Mouse (Mus musculus) C2C12 (cell line): ENCODE data around the gene Ing3.

Experiments
- CEBPB ChIP-seq: IDR thresholded peaks from one replicate; pipeline ENCODE4 v1.6.1; 2011; ENCODE audit warnings: low read depth, mild to moderate bottlenecking, control low read depth, moderate library complexity
- CTCF ChIP-seq: IDR thresholded peaks from one replicate; pipeline ENCODE4 v1.5.1; 2011; ENCODE audit not compliant: control insufficient read depth, insufficient read depth, insufficient read length
- FOSL1 ChIP-seq: IDR thresholded peaks from one replicate; pipeline ENCODE4 v1.8.0; 2011; ENCODE audit warnings: mild to moderate bottlenecking, low read length; ENCODE audit not compliant: poor library complexity, insufficient read depth, severe bottlenecking
- MAX ChIP-seq: IDR thresholded peaks from one replicate; pipeline ENCODE4 v1.6.1; 2011; ENCODE audit warnings: mild to moderate bottlenecking, control low read depth
- MYOG ChIP-seq: IDR thresholded peaks from one replicate; pipeline ENCODE4 v1.6.1; 2011; ENCODE audit not compliant: control insufficient read depth, insufficient read length; ENCODE audit errors: extremely low read depth

DNA sequence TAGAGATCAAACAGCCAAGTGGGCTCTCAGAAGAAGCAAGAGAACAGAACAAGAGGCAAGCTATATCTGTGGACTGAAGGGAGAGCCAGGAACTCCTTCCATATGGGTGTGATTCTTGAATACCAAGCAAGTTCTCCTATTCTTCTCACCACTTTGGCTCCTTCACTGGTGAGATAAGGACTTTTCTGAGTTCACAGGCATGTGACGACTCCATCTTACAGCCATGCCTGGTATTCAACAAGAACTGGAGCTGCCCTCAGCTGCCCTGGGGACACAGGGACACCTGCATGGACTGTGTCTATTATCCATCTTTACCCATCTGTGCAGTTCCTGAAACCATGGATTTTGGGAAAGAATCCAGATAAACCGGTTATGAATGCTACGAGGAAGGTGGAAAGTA lies 51.5 kb downstream of the Ing3 start:
- no peak for TF ChIP-seq CTCF
- no peak for TF ChIP-seq MYOG
- TF ChIP-seq FOSL1 = no peak
- TF ChIP-seq CEBPB = no peak
- no peak for TF ChIP-seq MAX
